Mouse (Mus musculus): Measurements from ENCODE around the gene Ddx3x.
"Not testable (repeated sequence)": the region's sequence is repeated elsewhere in the genome, so short reads cannot be mapped to it uniquely, and the experiment has no call there.

Ddx3x gene

DNA sequence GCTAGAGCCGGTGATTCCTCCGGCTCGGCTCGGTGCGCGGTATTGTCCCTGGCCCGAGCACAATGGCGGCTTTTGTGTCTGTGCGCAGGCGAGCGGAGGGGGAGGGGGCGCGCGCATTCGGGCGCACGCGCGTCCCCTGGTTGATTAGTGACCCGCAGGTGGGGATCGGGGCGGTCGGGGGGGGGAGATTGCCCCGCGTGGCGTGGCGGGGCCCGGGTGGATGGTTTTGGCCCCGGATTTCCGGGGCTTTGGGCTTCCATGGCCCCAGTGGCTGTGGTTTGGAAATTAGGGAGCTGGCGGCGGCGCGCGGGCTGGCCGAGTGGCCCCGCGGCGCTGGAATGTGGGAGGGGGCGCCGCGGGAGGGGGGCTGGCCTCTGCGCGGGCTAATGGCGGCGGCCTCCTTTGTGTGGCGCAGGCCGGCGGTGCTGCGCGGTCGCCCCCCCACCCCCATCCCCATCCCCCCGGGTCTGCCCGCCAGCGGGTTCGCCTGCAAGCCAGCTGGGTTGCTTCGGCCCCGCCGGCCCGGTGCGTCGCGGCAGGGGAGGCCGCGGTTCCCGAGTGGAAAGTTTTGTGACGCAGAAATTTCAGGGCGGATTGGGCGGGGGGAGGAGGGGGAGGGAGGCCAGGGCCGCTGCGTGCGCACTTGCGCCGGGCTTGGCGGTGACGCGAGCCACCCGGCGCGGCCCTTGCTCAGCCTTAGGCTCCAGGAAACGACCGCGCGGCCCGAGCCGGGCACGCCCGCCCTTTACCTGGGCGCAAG is 739 bp downstream of the Ddx3x start:
- DNase-seq = peak; percentile 69 to 81

DNA sequence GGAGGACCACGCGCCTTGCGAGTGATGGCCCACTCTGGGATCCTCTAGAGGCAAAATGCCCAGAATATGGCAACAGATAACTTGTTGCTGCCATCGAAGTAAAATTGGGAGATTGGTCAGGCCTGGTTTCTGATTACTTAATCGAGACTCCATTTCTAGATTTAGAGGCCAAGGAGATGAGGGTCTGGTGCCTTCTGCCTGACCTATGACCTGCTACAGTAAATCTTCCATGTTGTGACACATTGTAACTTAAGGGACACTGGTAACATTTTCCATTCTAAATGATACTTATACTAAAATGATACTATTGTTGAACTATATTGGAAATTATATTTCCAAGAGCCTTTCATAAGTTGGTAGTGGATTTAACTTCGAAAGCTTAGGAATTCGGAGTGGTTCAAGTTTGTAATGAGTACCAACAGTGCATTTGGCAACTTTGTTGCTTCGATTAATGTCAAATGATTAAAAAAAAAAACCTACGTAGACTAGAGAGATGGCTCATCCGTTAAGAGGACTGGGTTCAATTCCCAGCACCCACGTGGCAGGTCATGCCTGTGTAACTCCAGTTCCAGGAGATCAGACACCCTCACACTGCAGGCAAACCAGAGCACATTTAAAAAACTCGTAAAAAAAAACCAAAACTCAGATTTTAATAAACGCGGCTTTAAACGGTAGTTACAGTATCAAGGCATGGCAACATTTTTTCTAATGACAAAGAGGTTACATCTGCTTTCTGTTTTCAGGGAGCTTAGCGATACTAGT is 1.5 kb downstream of the Ddx3x start:
- no peak for DNase-seq

DNA sequence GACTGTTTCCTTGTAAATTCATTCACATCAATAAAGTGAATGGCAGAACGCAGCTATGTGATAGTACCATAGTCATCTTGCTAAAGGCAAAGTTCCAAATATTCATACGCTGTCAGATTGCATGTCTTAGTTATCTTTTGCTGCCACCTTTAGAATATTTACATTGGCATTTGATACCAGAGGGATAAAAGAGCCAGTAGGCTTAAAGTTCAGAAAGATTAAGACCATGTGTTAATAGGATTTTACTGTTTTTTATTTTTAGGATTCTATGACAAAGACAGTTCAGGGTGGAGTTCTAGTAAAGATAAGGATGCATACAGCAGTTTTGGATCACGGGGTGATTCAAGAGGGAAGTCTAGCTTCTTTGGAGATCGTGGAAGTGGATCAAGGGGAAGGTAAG is 5.0 kb downstream of the Ddx3x start:
- DNase-seq = no peak

DNA sequence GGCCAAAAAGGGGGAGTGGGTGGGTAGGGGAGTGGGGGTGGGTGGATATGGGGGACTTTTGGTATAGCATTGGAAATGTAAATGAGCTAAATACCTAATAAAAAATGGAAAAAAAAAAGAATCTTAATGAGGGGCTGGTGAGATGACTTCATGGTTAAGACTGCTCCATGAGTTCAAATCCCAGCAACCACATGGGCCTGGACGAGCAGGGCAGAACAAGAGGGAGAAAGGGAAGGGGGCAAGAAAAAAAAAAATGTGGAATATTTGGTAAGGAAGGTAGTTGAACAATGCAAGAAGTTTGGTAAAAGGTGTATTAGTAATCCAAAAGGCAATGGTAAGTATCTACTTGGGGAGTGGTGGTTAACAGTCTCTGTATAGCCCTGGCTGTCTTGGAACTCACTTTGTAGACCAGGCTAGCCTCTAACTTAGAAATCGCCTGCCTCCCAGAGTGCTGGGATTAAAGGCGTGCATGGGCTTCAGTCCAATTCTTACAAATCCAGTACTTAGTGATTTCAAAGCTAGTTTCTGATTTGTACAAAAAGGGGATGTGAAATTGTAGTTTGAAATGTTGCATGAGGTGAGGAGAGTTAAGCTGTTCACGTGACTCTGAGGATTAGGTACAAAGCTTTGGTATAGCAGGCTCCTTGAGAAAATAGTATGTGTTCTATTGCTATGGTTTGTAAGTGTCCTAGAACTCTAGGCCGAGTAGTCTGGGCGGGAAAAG is 13.9 kb downstream of the Ddx3x start:
- no peak for DNase-seq

DNA sequence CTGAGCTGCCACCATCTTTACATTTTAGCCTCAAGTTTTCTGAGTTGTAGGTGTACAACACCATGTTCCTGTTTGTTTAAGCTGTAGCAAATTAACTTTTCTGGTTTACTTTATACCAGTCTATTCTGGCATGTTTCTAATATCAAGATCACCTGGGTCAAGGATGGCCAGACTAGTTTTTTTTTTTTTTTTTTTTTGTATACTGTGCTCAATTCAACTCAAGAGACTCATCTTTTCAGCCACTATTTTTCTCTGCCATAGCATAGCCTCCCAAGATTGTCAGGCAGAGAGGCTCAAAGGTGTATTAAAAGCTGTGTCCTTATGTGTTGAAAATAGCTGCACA is 14.4 kb downstream of the Ddx3x start:
- no peak for DNase-seq

DNA sequence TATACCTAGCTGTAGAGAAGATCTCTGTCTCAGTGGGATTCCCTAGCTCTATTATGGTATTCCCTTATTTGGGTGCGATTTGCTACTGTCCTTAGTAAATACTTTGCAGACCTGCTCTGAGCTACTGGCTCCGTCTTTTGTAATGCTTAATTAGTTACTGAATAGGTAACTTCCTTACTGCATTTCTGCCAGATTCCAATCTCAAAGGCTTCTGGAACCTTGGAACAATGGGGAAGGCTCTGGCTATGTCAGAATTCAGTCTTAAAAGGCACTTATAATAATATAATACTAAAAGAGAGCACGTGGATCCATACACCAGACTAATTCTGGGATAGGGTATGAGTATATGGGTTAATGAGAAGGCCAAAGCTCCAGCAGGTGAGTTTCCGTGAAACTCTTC is 15.5 kb downstream of the Ddx3x start:
- not testable (repeated sequence) for DNase-seq

DNA sequence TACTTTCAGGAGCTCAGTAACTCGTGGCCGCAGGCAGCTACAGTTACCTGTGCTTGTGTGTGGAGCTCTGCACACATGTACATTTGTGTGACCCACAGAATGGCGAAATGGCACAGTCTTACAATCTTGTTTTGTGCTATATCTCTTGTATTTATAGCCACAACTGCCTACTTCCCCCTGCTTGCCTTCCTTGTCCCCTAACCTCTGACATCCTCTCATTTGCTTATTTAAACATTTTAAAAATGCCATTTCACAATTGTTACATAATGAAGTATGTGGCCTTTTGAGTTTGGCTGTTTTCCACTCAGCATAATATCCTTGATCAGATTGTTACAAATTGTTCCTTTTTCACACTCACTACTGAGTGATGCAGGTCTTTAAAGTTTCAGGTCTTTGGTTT is 25.4 kb downstream of the Ddx3x start:
- no peak for DNase-seq

DNA sequence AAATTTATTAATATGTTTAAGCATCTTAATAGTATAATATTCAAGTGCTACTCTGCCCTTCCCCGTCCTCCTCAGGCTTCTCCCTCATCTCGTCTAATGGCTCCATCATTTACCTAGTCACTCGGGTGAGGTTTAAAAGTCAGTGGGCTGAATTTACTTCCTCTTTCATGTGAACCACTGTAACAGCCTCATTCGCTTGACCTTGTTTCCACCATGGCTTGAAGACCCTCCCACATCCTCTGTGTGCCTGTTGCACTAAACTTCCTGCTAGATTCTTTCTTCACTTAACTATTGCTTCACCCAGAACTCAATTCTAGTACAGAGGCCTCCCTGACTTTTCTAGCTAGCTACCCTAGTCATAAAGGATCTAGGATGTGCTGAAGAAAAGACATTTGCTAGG is 30.6 kb downstream of the Ddx3x start:
- no peak for DNase-seq

DNA sequence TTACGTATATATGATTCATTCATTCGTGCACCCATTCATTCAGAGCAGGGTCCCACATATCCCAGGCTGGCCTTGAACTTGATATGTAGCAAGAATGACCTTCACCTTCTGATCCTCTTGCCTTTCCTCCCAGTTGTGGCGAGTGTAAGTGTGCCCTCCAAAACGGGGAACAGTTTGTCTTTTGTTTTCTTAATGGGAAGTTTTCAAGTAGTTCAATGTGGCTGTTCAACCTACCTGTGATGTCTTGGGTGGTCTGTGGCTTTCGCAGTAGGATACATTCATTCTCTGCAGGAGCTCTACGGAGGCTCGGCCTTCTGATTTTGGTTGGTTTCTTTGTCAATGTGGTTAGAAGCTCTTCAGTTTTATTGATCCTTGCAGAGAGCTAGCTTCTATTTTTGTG is 48.8 kb downstream of the Ddx3x start:
- no peak for DNase-seq
